8 mouse cellular contexts compared by ENCODE assay signal in genomic region chr5:150594649-150595339, GRCm38 (mm10). TPM values are rescaled to one million over a fixed set of nuclear protein-coding genes. Genes with fewer than 3 reads are reported as not detected.
DNase-seq lines count a peak whose midpoint lies in the region; ATAC-seq and TF ChIP-seq lines count a peak whose summit lies in the region.

No protein-coding gene starts in this region.

- H3K4me3 ChIP-seq in spleen, adult 2 months (ENCODE audit: extremely low read depth, insufficient read depth, insufficient read length) = peak overlapping the region; percentile 64
- peak overlapping the region; percentile 92 for H3K4me3 ChIP-seq in hindbrain, embryonic 16.5 days (ENCODE audit: low read length)
- H3K4me3 ChIP-seq in midbrain, embryonic 14.5 days (replicated peaks; ENCODE audit: low read depth, low read length) = peak overlapping the region; percentile 82

- H3K9ac ChIP-seq in hindbrain, embryonic 16.5 days (ENCODE audit: low read depth, low read length) = peak overlapping the region; percentile 90
- peak overlapping the region; percentile 65 for H3K9ac ChIP-seq in midbrain, embryonic 14.5 days (replicated peaks; ENCODE audit: low read length)

- H3K36me3 ChIP-seq in spleen, adult 2 months (ENCODE audit: control insufficient read depth, insufficient read depth, low read length) = no peaks in the 10 kb centered on the region
- H3K36me3 ChIP-seq in hindbrain, embryonic 16.5 days (ENCODE audit: control insufficient read depth, insufficient read depth, low read length) = no peaks in the 10 kb centered on the region
- H3K36me3 ChIP-seq in midbrain, embryonic 14.5 days (ENCODE audit: control insufficient read depth, insufficient read depth, low read length) = no peaks in the 10 kb centered on the region

- DNase-seq in cerebellum, adult 9-10 months = peak; percentile 55
- DNase-seq in cerebellum, adult 11 months = no peak
- DNase-seq in spleen, adult 2 months (ENCODE audit: low read depth in 1 of 2, low spot score in 2 of 2) = no peak
- DNase-seq in spleen, postnatal 14 days (ENCODE audit: low spot score in 2 of 2) = no peak
- no peak for DNase-seq in midbrain, embryonic 14.5 days
- DNase-seq in layer of hippocampus, adult 9-11 months = no peak

- peak overlapping the region; percentile 75 for H3K27ac ChIP-seq in spleen, adult 2 months (ENCODE audit: insufficient read depth, low read length)
- peak overlapping the region; percentile 69; the same call in 1 of the 2 replicates for H3K27ac ChIP-seq in hindbrain, embryonic 16.5 days (ENCODE audit: low read depth, low read length)
- no peak overlapping the region; the same call in 1 of the 2 replicates for H3K27ac ChIP-seq in midbrain, embryonic 14.5 days (replicated peaks; ENCODE audit: low read depth, low read length)

- H3K4me2 ChIP-seq in hindbrain, embryonic 16.5 days (ENCODE audit: low read length) = peak overlapping the region; percentile 98
- peak overlapping the region; percentile 99 for H3K4me2 ChIP-seq in midbrain, embryonic 14.5 days (ENCODE audit: low read length)

- no peaks in the 10 kb centered on the region for H3K27me3 ChIP-seq in spleen, adult 2 months (ENCODE audit: control insufficient read depth, insufficient read depth, low read length)
- H3K27me3 ChIP-seq in hindbrain, embryonic 16.5 days (replicated peaks; ENCODE audit: control insufficient read depth, insufficient read depth, low read length) = no peaks in the 10 kb centered on the region
- H3K27me3 ChIP-seq in midbrain, embryonic 14.5 days (ENCODE audit: control insufficient read depth, insufficient read depth, low read length) = peaks cover 15% of the 10 kb centered on the region; the same call in 1 of the 2 replicates

- ATAC-seq in hindbrain, embryonic 16.5 days = peak; percentile 73
- no peak for ATAC-seq in midbrain, embryonic 14.5 days (ENCODE audit: low FRiP score, low TSS enrichment)
- ATAC-seq in granulocyte monocyte progenitor cell, adult 5-6 weeks (replicated peaks; ENCODE audit: poor library complexity, severe bottlenecking) = no peak

- TF ChIP-seq CTCF in spleen, adult 2 months (IDR thresholded peaks at IDR 0.05; ENCODE audit: extremely low read depth, insufficient read depth, insufficient read length, insufficient replicate concordance) = no peak

- no peaks in the 10 kb centered on the region for H3K9me3 ChIP-seq in hindbrain, embryonic 16.5 days (ENCODE audit: control insufficient read depth, low read length)
- H3K9me3 ChIP-seq in midbrain, embryonic 14.5 days (ENCODE audit: control insufficient read depth, low read length) = no peaks in the 10 kb centered on the region

- H3K4me1 ChIP-seq in spleen, adult 2 months (ENCODE audit: control insufficient read depth, insufficient read depth, insufficient read length) = peaks cover 15% of the 10 kb centered on the region; the same call in 1 of the 2 replicates
- peaks cover 12% of the 10 kb centered on the region for H3K4me1 ChIP-seq in hindbrain, embryonic 16.5 days (ENCODE audit: control insufficient read depth, insufficient read depth, low read depth, low read length)
- peaks cover 5% of the 10 kb centered on the region; the same call in 1 of the 2 replicates for H3K4me1 ChIP-seq in midbrain, embryonic 14.5 days (ENCODE audit: control insufficient read depth, insufficient read depth, low read length)

- no peak; the same call in 1 of the 2 replicates for TF ChIP-seq POLR2A in spleen, adult 2 months (IDR thresholded peaks at IDR 0.05; ENCODE audit: low read depth, low read length)

- WGBS in spleen, adult 2 months = 18% methylated on average over 17 of the region's 17 CpGs
- WGBS in hindbrain, embryonic 16.5 days = 6% methylated on average over 17 of the region's 17 CpGs
- 7% methylated on average over 17 of the region's 17 CpGs for WGBS in midbrain, embryonic 14.5 days

RNA-seq across cellular contexts. Expression of gene N4bp2l1, which starts 2.2 kb away (rescaled TPM):
- polyA plus RNA-seq in spleen, adult 2 months (2012; rRNA removed) = 29.0 and 30.9 TPM in 2 replicates
- 18.6 and 20.0 TPM in 2 replicates for polyA plus RNA-seq in hindbrain, embryonic 16.5 days (2015; fragmentation: Nextera tagmentation; extraction: Ambion mirVana)
- polyA plus RNA-seq in midbrain, embryonic 14.5 days (2014; fragmentation: Nextera tagmentation; extraction: Ambion mirVana) = 12.9 and 17.2 TPM in 2 replicates
- 28.9 and 31.4 TPM in 2 replicates for total RNA-seq in granulocyte monocyte progenitor cell, adult 5-6 weeks (2014; fragmentation: Nextera tagmentation)
- 28.8 and 29.7 TPM in 2 replicates for total RNA-seq in granulocyte monocyte progenitor cell, adult 5-6 weeks (2017)
